Mouse (Mus musculus) kidney, adult 2 months (tissue): ENCODE measurements at regions not wholly inside any gene's neighbourhood (a gene's known extent, or its start where the extent isn't known, plus 50 kb on each side); places are given as distances from the start of the nearest gene placed in this dataset.

Experiments
- CTCF ChIP-seq: fragments of 200-500 bp; conservative IDR thresholded peaks from 2 replicates; pipeline ENCODE4 v1.5.1; 2011; ENCODE audit warnings: low read depth, mild to moderate bottlenecking, control low read depth, low read length, moderate library complexity, mixed read lengths; ENCODE audit not compliant: insufficient read depth, insufficient read length
- POLR2A ChIP-seq: fragments of 200-500 bp; IDR thresholded peaks from one replicate; pipeline ENCODE4 v1.6.1; 2011; ENCODE audit warnings: low read depth, low read length, control low read depth

DNA sequence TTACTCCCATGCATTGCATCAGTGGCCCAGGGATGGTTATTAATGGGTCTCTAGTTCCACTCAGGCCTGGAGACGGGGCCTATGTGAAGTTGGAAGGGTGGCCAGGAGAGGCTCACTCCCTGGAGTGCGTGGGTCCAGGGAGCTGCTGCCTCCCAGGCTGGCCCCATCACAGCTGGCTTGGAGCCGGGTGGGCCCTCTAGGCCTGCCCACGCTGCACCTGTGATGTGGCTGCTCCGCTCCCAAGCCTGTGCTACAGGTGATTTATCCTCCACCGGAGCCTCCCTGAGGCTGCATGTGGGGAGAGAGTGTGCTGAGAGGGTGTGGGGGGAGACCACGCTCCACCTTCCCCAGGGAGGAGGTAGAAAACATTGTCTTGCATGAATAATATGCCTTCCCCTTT is 476.3 kb downstream of the Ccdc171 start:
- TF ChIP-seq CTCF (no peak), POLR2A (no peak)
